15 mouse cellular contexts compared by ENCODE assay signal in genomic region chr4:132649271-132649999, GRCm38 (mm10). TPM values are rescaled to one million over a fixed set of nuclear protein-coding genes. Genes with fewer than 3 reads are reported as not detected.
DNase-seq lines count a peak whose midpoint lies in the region; ATAC-seq and TF ChIP-seq lines count a peak whose summit lies in the region.
"Had no signal": no experiment of that assay in that cellular context is flagged by ENCODE, and none has a peak within 500 bp of the region (broad histone marks: within the 10 kb centered on the region; RNA-seq: fewer than 3 reads in every experiment).

No protein-coding gene starts in this region.

- no peaks in the 10 kb centered on the region for H3K9me3 ChIP-seq in heart, embryonic 10.5 days
- H3K9me3 ChIP-seq in hindbrain, embryonic 15.5 days, result no peaks in the 10 kb centered on the region
- no peaks in the 10 kb centered on the region for H3K9me3 ChIP-seq in hindbrain, embryonic 16.5 days (ENCODE audit: control insufficient read depth, low read length)
- H3K9me3 ChIP-seq: embryonic facial prominence, embryonic 15.5 days; forebrain, embryonic 13.5 days; kidney, embryonic 15.5 days had no signal

- H3K27ac ChIP-seq in heart, embryonic 10.5 days, result no peak overlapping the region
- 0 out of 2 replicates have a peak overlapping the region, but pooled peaks have one; percentile 10 for H3K27ac ChIP-seq in hindbrain, embryonic 15.5 days (replicated peaks)
- H3K27ac ChIP-seq in hindbrain, embryonic 16.5 days (ENCODE audit: low read depth, low read length), result no peak overlapping the region
- peak overlapping the region; percentile 70; the same call in 1 of the 2 replicates for H3K27ac ChIP-seq in testis, adult 2 months (ENCODE audit: control insufficient read depth, insufficient read depth, low read depth, low read length)
- H3K27ac ChIP-seq: embryonic facial prominence, embryonic 15.5 days; forebrain, embryonic 13.5 days; kidney, embryonic 15.5 days had no signal

- no peak overlapping the region for H3K4me3 ChIP-seq in heart, embryonic 10.5 days
- H3K4me3 ChIP-seq in hindbrain, embryonic 15.5 days, result no peak overlapping the region
- no peak overlapping the region for H3K4me3 ChIP-seq in hindbrain, embryonic 16.5 days (ENCODE audit: low read length)
- H3K4me3 ChIP-seq in testis, adult 2 months (ENCODE audit: control insufficient read depth, low read depth, low read length), result no peak overlapping the region
- H3K4me3 ChIP-seq: embryonic facial prominence, embryonic 15.5 days; forebrain, embryonic 13.5 days; kidney, embryonic 15.5 days had no signal

- H3K9ac ChIP-seq in hindbrain, embryonic 15.5 days, result no peak overlapping the region
- H3K9ac ChIP-seq in hindbrain, embryonic 16.5 days (ENCODE audit: low read depth, low read length), result no peak overlapping the region
- H3K9ac ChIP-seq: embryonic facial prominence, embryonic 15.5 days; forebrain, embryonic 13.5 days; kidney, embryonic 15.5 days had no signal

- TF ChIP-seq POLR2A in testis, adult 2 months (IDR thresholded peaks at IDR 0.05; ENCODE audit: control insufficient read depth, low read depth, low read length), result no peak

- no peaks in the 10 kb centered on the region for H3K36me3 ChIP-seq in heart, embryonic 10.5 days
- H3K36me3 ChIP-seq in hindbrain, embryonic 15.5 days, result no peaks in the 10 kb centered on the region
- no peaks in the 10 kb centered on the region for H3K36me3 ChIP-seq in hindbrain, embryonic 16.5 days (ENCODE audit: control insufficient read depth, insufficient read depth, low read length)
- H3K36me3 ChIP-seq in testis, adult 2 months (ENCODE audit: control insufficient read depth, insufficient read depth, low read length), result no peaks in the 10 kb centered on the region
- H3K36me3 ChIP-seq: embryonic facial prominence, embryonic 15.5 days had no signal

- H3K4me2 ChIP-seq in hindbrain, embryonic 15.5 days, result no peak overlapping the region
- H3K4me2 ChIP-seq in hindbrain, embryonic 16.5 days (ENCODE audit: low read length), result no peak overlapping the region
- H3K4me2 ChIP-seq: embryonic facial prominence, embryonic 15.5 days; forebrain, embryonic 13.5 days; kidney, embryonic 15.5 days had no signal

- DNase-seq in heart, adult 11 months, result peak; percentile 49
- DNase-seq in heart, embryonic 10.5 days (ENCODE audit: low spot score), result no peak
- DNase-seq in testis, postnatal 14 days (ENCODE audit: low spot score), result no peak
- no peak for DNase-seq in urinary bladder, postnatal 36 days (ENCODE audit: low spot score in 2 of 2)
- DNase-seq in cerebellum, adult 8-10 months, result no peak
- DNase-seq: cerebellum, adult 18-20 months; liver; lung, postnatal 10 days; thymus, postnatal 25 days had no signal

- 58% methylated on average over 6 of the region's 6 CpGs for WGBS in heart, embryonic 10.5 days
- WGBS in hindbrain, embryonic 15.5 days, result 52% methylated on average over 6 of the region's 6 CpGs
- WGBS in hindbrain, embryonic 16.5 days, result 50% methylated on average over 6 of the region's 6 CpGs

- no peak for TF ChIP-seq CTCF in testis, adult 2 months (IDR thresholded peaks at IDR 0.05; ENCODE audit: control insufficient read depth, insufficient read depth, insufficient replicate concordance, low read depth, low read length)

- no peak for ATAC-seq in hindbrain, embryonic 15.5 days (ENCODE audit: low FRiP score, low read depth)
- no peak for ATAC-seq in hindbrain, embryonic 16.5 days
- ATAC-seq: forebrain, embryonic 13.5 days had no signal

- peaks cover 29% of the 10 kb centered on the region for H3K4me1 ChIP-seq in heart, embryonic 10.5 days
- H3K4me1 ChIP-seq in hindbrain, embryonic 15.5 days (replicated peaks), result 0 out of 2 replicates have a peak, but pooled peaks cover 4% of the 10 kb centered on the region
- peaks cover 4% of the 10 kb centered on the region for H3K4me1 ChIP-seq in hindbrain, embryonic 16.5 days (ENCODE audit: control insufficient read depth, insufficient read depth, low read depth, low read length)
- no peaks in the 10 kb centered on the region; the same call in 1 of the 2 replicates for H3K4me1 ChIP-seq in testis, adult 2 months (ENCODE audit: control insufficient read depth, insufficient read depth, low read length)

- H3K27me3 ChIP-seq in heart, embryonic 10.5 days (ENCODE audit: insufficient read depth, poor library complexity, severe bottlenecking), result no peaks in the 10 kb centered on the region
- no peaks in the 10 kb centered on the region for H3K27me3 ChIP-seq in hindbrain, embryonic 15.5 days
- H3K27me3 ChIP-seq in hindbrain, embryonic 16.5 days (replicated peaks; ENCODE audit: control insufficient read depth, insufficient read depth, low read length), result no peaks in the 10 kb centered on the region
- no peaks in the 10 kb centered on the region for H3K27me3 ChIP-seq in testis, adult 2 months (ENCODE audit: control insufficient read depth, insufficient read depth, low read length)
- H3K27me3 ChIP-seq: embryonic facial prominence, embryonic 15.5 days; forebrain, embryonic 13.5 days; kidney, embryonic 15.5 days had no signal

RNA-seq across cellular contexts. Expression of gene Eya3, which starts 10.6 kb away (rescaled TPM):
- 27.4 and 33.0 TPM in 2 replicates for polyA plus RNA-seq in heart, embryonic 10.5 days (2016; fragmentation: Nextera tagmentation; extraction: Ambion mirVana)
- 11.7 and 13.4 TPM in 2 replicates for polyA plus RNA-seq in hindbrain, embryonic 15.5 days (2015; fragmentation: Nextera tagmentation; extraction: Ambion mirVana)
- polyA plus RNA-seq in hindbrain, embryonic 16.5 days (2015; fragmentation: Nextera tagmentation; extraction: Ambion mirVana), result 9.5 and 12.1 TPM in 2 replicates
- polyA plus RNA-seq in testis, adult 2 months (2012; rRNA removed), result 56.3 and 65.2 TPM in 2 replicates

Comparison
In these comparisons a context has a peak if more than half of its experiments do, and no peak if none do; other contexts are left out.
1. H3K27ac ChIP-seq: peak in hindbrain, embryonic 15.5 days (single experiment) and testis, adult 2 months (single experiment); none in heart, embryonic 10.5 days (single experiment) and hindbrain, embryonic 16.5 days (single experiment).